Mouse (Mus musculus) spleen, adult 2 months (tissue): ENCODE measurements around the gene Ccl26. TPM values are rescaled to one million over a fixed set of nuclear protein-coding genes. Genes with fewer than 3 reads are reported as not detected.
"Not testable (repeated sequence)": the region's sequence is repeated elsewhere in the genome, so short reads cannot be mapped to it uniquely, and the experiment has no call there.

Experiments
- DNase-seq, 2 experiments: peaks; one replicate each; pipeline versions ENCODE4 v3.0.0 to v3.0.0-alpha.2; 2012 to 2021; ENCODE audit warnings: low spot score in 2 of 2, low read depth in 1 of 2
- H3K27ac ChIP-seq: fragments of 200-500 bp; 2 replicates; pipeline ENCODE4 v1.5.1; 2012; ENCODE audit warnings: low read length, inconsistent platforms; ENCODE audit not compliant: insufficient read depth
- H3K27me3 ChIP-seq: fragments of 200-500 bp; 2 replicates; pipeline ENCODE4 v1.6.1; 2012; ENCODE audit warnings: mild to moderate bottlenecking, moderate library complexity, low read length, inconsistent platforms; ENCODE audit not compliant: control insufficient read depth, insufficient read depth
- H3K36me3 ChIP-seq: fragments of 200-500 bp; 2 replicates; pipeline ENCODE4 v1.6.1; 2012; ENCODE audit warnings: mild to moderate bottlenecking, low read length, inconsistent platforms; ENCODE audit not compliant: control insufficient read depth, insufficient read depth
- H3K4me1 ChIP-seq: fragments of 200-500 bp; 2 replicates; pipeline ENCODE4 v1.6.1; 2011; ENCODE audit warnings: inconsistent platforms; ENCODE audit not compliant: control insufficient read depth, insufficient read depth, insufficient read length
- H3K4me3 ChIP-seq: fragments of 200-500 bp; 2 replicates; pipeline ENCODE4 v1.5.1; 2011; ENCODE audit warnings: mild to moderate bottlenecking, inconsistent platforms; ENCODE audit not compliant: insufficient read depth, insufficient read length; ENCODE audit errors: extremely low read depth
- CTCF ChIP-seq: fragments of 200-500 bp; IDR thresholded peaks from 2 replicates; pipeline ENCODE4 v1.5.1; 2011; ENCODE audit warnings: mild to moderate bottlenecking, inconsistent platforms; ENCODE audit not compliant: insufficient read depth, insufficient read length, insufficient replicate concordance; ENCODE audit errors: extremely low read depth
- POLR2A ChIP-seq: fragments of 200-500 bp; IDR thresholded peaks from 2 replicates; pipeline ENCODE4 v1.6.1; 2011; ENCODE audit warnings: low read depth, low read length, inconsistent platforms
- WGBS: fragments of 180-500 bp; shearing (Covaris S2); methylation state at CpG from one replicate; pipeline ENCODE4 v1.1.7; 2018; 5-methylcytosine and 5-hydroxymethylcytosine counted together
- polyA plus RNA-seq: library from polyadenylated mRNA; depleted of rRNA; stranded (reverse); fragments of >200 nt; gene quantifications from 2 replicates; pipeline ENCODE4 v1.2.3, GENCODE M21; 2012; rRNA removed

Ccl26 gene
- polyA plus RNA-seq: not detected in 2 replicates

DNA sequence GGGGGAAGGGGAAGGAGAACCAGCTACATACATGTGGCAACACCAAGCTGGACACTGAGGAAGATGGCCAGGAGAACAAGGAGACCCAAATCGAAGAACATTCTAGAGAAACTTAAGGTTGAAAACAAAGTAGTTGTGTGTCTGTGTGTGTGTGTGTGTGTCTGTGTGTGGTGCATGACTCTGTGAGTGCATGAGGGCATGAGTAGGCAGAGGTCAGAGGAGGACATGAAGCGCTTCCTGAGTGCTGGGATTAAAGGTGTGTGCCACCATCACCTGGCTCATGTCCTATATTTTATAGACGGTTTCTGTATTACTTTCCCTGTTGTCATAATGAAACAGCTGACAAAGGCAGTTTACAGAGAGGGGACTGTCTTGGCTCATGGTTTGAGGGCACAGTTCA, at the start of gene Ccl26:
Ccl26 (minus strand) TSS at position 101 of the 400 bp plus-strand sequence.
- no peak for TF ChIP-seq CTCF
- no peak for TF ChIP-seq POLR2A
- no peak for DNase-seq
- 84% methylated on average over 3 of the region's 3 CpGs for WGBS
- H3K36me3 ChIP-seq: no peaks in the 10 kb centered on the region
- no peaks in the 10 kb centered on the region for H3K27me3 ChIP-seq
- no peak within 1 kb of the TSS for H3K27ac ChIP-seq
- H3K4me1 ChIP-seq: no peaks in the 10 kb centered on the region; the same call in 1 of the 2 replicates
- no peak within 1 kb of the TSS for H3K4me3 ChIP-seq

DNA sequence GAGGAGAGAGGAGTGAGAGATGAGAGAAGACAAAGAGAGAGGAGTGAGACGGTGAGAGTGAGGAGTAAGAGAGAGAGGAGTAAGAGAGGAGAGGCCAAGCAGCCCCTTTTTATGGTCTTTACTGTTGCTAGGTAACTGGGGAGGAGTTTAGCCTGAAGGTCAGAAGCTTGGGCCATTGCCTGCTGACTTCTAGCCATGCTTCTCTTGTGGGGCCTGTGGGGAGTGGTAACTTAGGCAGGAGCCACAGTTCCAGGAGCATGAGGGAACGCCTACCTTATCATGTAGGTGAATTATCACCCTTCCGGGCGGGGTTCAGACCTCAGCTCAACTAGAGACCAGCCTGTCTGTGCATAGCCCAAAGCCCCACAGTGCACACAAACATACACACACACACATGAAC, 46.4 kb upstream of the Ccl26 start:
- Histone ChIP-seq H3K27me3 (no peaks in the 10 kb centered on the region), H3K4me1 (no peaks in the 10 kb centered on the region), H3K4me3 (no peak overlapping the region), H3K27ac (no peak overlapping the region), H3K36me3 (no peaks in the 10 kb centered on the region)
- no peak for DNase-seq
- no peak for TF ChIP-seq CTCF
- TF ChIP-seq POLR2A: no peak
- 74% methylated on average over 4 of the region's 4 CpGs for WGBS

DNA sequence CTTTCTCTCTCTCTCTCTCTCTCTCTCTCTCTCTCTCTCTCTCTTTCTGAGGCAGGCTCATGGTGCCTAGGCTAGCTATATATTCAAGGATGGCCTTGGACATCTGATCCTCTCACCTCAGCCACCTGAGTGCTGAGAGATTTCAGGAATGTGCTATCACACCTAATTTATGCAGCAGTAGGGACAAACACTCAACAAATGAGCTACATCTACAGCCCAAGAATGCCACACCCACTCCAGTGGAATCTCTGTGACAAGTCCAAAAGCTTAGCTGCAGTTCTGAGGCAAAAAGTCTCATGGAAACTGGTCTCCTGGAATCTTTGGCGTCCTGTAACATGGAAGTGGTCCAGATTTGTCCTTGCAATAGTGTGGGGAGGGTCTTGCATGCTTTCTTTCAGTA, 44.2 kb upstream of the Ccl26 start:
- Histone ChIP-seq H3K36me3 (no peaks in the 10 kb centered on the region), H3K4me1 (no peaks in the 10 kb centered on the region), H3K27ac (no peak overlapping the region), H3K27me3 (no peaks in the 10 kb centered on the region), H3K4me3 (no peak overlapping the region)
- DNase-seq: no peak
- TF ChIP-seq POLR2A: no peak
- no peak for TF ChIP-seq CTCF
- 50% methylated on average over 1 of the region's 1 CpGs for WGBS

DNA sequence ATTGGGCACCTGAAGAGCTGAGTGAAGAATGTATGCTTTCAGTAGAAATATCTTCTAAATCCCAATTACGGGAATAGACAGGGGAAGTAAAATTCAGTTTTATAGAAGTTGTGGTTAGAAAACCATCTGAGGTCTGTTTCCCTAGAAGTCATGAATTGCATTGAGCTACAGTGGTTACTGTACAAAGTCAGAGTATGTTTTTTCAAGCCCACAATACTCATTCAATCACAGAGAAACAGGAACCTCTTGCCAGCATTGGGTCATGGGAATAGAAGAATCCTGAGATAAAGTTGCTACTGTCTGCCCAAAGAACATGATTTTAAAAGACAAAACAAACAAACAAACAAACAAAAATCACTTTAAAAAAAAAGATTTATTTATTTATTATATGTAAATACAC, 43.3 kb upstream of the Ccl26 start:
- no CpG with 5 or more reads among the region's 1 CpGs for WGBS
- DNase-seq, H3K36me3 ChIP-seq, H3K27ac ChIP-seq, H3K4me3 ChIP-seq, H3K4me1 ChIP-seq, H3K27me3 ChIP-seq: not testable (repeated sequence)

DNA sequence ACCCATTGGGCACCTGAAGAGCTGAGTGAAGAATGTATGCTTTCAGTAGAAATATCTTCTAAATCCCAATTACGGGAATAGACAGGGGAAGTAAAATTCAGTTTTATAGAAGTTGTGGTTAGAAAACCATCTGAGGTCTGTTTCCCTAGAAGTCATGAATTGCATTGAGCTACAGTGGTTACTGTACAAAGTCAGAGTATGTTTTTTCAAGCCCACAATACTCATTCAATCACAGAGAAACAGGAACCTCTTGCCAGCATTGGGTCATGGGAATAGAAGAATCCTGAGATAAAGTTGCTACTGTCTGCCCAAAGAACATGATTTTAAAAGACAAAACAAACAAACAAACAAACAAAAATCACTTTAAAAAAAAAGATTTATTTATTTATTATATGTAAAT, 41.3 kb upstream of the Ccl26 start:
- WGBS: no CpG with 5 or more reads among the region's 1 CpGs
- not testable (repeated sequence) for H3K27me3 ChIP-seq

DNA sequence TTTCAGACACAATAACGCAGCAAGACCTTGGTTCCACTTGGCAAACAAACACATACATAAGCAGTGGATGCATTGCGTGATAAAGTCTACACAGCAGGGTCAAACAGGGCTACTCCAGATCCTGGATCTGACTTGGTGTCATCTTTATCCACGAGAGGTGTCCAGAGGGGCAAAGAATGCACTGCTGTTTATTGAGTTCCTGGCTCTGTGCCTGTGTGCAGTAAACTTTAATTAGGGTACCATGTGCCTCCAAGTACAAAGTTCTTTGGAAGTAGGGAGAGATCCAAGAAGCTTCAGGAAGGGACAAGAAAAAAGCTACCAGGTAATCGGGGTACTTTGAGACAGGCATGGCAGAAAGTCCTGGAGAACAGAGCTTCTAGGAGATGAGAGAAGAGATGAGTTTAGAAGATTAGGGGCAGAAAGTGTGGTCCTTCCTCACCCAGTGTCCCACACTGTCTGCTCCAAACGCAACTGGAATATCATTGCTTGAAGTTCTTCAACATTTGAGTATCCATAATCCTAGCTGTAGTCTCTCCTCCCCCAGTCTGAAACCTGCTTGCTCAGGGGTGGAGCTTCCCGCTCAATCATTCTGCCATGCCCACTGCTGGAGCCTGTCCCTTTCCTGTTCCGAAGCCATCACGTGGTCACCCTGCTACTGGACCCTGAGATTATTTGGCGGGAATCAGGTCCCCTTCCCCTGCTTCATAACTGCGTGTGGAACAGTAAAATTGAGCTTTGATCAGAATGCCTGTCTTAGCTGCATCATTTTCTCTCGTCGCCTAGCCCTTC, 26.8 kb upstream of the Ccl26 start:
- no peaks in the 10 kb centered on the region for H3K4me1 ChIP-seq
- TF ChIP-seq POLR2A (no peak), CTCF (no peak)
- H3K36me3 ChIP-seq: no peaks in the 10 kb centered on the region
- no peak overlapping the region for H3K4me3 ChIP-seq
- DNase-seq: no peak
- 83% methylated on average over 12 of the region's 12 CpGs for WGBS
- no peaks in the 10 kb centered on the region for H3K27me3 ChIP-seq
- H3K27ac ChIP-seq: no peak overlapping the region

More for the DNA sequence above, 41.3 kb upstream of the Ccl26 start:
- not testable (repeated sequence) for DNase-seq, H3K4me1 ChIP-seq, H3K36me3 ChIP-seq, H3K27ac ChIP-seq, H3K4me3 ChIP-seq

DNA sequence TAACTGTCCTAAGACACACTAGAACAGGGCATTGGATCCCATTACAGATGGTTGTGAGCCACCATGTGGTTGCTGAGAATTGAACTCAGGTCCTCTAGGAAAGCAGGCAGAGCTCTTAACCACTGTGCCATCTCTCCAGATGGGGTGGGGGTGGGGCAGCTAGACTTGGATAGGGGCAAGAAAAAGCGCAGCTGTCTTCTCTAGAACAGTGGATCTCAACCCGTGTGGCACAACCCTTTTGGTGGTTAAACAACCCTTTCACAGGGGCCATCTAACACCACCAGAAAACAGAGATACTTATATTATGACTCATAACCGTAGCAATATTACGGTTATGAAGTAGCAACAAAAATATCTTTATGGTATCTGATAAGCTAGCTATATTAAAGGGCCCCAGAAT, 24.4 kb upstream of the Ccl26 start:
- H3K27ac ChIP-seq: no peak overlapping the region
- 77% methylated on average over 4 of the region's 4 CpGs for WGBS
- H3K4me3 ChIP-seq: no peak overlapping the region
- H3K27me3 ChIP-seq: no peaks in the 10 kb centered on the region
- TF ChIP-seq POLR2A (no peak), CTCF (no peak)
- no peaks in the 10 kb centered on the region for H3K36me3 ChIP-seq
- DNase-seq: no peak
- no peaks in the 10 kb centered on the region for H3K4me1 ChIP-seq
